Mouse (Mus musculus) embryonic facial prominence, embryonic 10.5 days (tissue): ENCODE results near the gene Scgb1b20. TPM values are rescaled to one million over a fixed set of nuclear protein-coding genes. Genes with fewer than 3 reads are reported as not detected.
"Not testable (repeated sequence)": the region's sequence is repeated elsewhere in the genome, so short reads cannot be mapped to it uniquely, and the experiment has no call there.

Experiments used
- DNase-seq: peaks from one replicate; pipeline ENCODE4 v3.0.0-alpha.2; 2017; ENCODE audit warnings: low spot score
- H3K27ac ChIP-seq: fragments of 300-500 bp; sonication (generic); replicated peaks from 2 replicates; pipeline ENCODE4 v1.5.1; 2016; ENCODE audit warnings: mild to moderate bottlenecking
- H3K27me3 ChIP-seq: fragments of 300-500 bp; sonication (generic); replicated peaks from 2 replicates; pipeline ENCODE4 v1.6.1; 2016; ENCODE audit warnings: low read depth, mild to moderate bottlenecking; ENCODE audit not compliant: poor library complexity, severe bottlenecking
- H3K36me3 ChIP-seq: fragments of 300-500 bp; sonication (generic); replicated peaks from 2 replicates; pipeline ENCODE4 v1.6.1; 2016; ENCODE audit warnings: mild to moderate bottlenecking, moderate library complexity
- H3K4me1 ChIP-seq: fragments of 300-500 bp; sonication (generic); 2 replicates; pipeline ENCODE4 v1.6.1; 2016
- H3K4me3 ChIP-seq: fragments of 300-500 bp; sonication (generic); 2 replicates; pipeline ENCODE4 v1.5.1; 2016; ENCODE audit warnings: mild to moderate bottlenecking, moderate library complexity
- H3K9me3 ChIP-seq: fragments of 300-500 bp; sonication (generic); 2 replicates; pipeline ENCODE4 v1.6.1; 2016; ENCODE audit warnings: mild to moderate bottlenecking
- WGBS: fragments of 180-500 bp; shearing (Covaris S2); methylation state at CpG from one replicate; pipeline ENCODE4 v1.1.7; 2016; 5-methylcytosine and 5-hydroxymethylcytosine counted together
- polyA plus RNA-seq: library from polyadenylated mRNA; unstranded; fragments of >200 nt; fragmentation: Nextera tagmentation; extraction: Ambion mirVana; gene quantifications from 2 replicates; pipeline ENCODE4 v1.2.1, GENCODE M21; 2016

The Scgb1b20 gene
- not detected in 2 replicates for polyA plus RNA-seq

DNA sequence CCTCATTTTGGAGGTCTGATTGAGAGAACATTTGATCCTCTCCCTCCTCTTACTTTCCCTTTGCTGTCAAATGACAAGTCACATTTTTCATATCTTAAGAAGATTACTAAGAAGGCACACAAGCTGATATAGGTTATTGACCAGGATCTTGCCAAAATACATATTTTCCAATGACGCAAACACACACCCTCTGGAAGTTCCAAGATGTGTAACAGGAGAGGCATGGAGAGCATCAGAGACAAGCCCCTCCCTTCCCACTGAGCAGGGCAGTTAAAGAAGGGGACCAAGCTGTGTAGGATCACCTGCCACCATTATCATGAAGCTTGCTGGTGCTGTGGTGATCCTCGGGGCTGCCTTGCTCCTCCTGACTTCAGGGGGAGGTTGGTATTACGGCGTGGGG lies at the start of gene Scgb1b20:
Scgb1b20 (plus strand) TSS at position 301 of the 400 bp plus-strand sequence.
- not testable (repeated sequence) for H3K4me1 ChIP-seq, DNase-seq, H3K27ac ChIP-seq, H3K36me3 ChIP-seq, H3K27me3 ChIP-seq, H3K4me3 ChIP-seq
- 88% methylated on average over 4 of the region's 4 CpGs for WGBS
- H3K9me3 ChIP-seq, result peaks cover 27% of the 10 kb centered on the region

DNA sequence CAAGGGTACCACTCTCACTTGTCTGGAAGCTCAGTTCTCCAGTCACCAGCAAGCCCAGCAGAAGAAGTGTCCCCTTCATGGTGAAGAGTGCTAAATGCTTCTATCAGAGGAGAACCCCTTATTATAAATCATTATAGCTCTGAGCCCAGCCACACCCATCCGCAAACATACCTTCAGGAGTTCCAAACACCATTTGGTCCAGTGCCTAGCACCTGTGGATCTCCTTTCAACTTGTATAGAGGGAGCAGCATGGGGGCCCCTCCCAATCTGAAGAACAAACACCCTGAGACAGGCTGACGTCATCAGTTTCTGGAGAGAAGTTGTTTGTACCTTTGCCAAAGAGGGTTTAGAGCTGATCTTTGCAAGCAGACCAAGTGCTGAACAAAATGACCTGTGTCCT lies 6.8 kb upstream of the Scgb1b20 start, which contains the start of gene Scgb2b20:
Scgb2b20 (minus strand) TSS at position 101 of the 400 bp plus-strand sequence.
- peaks cover 24% of the 10 kb centered on the region; the same call in 1 of the 2 replicates for H3K9me3 ChIP-seq
- H3K4me1 ChIP-seq, DNase-seq, H3K27ac ChIP-seq, H3K4me3 ChIP-seq, H3K36me3 ChIP-seq, H3K27me3 ChIP-seq: not testable (repeated sequence)
- WGBS, result 81% methylated on average over 2 of the region's 2 CpGs

DNA sequence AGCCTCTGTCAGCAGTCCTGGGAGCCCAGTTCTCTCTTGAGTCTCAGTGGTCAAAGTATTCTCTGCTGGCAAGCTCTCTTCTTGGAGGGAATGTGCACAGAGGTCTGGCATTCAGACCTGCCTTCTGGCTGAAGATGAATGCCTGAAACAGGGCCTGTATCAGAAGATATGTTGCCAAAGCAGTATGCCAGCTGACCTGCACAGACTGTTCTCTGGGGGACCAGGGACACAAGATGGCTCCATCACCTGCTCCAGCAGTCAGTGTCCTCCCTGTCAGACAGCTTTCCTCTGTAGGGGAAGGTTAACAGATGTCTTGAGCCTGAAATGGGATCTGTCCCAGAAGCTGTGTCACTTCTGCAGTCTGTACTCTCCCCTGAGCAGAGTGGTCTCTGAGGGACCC lies 26.7 kb downstream of the Scgb1b20 start:
- H3K9me3 ChIP-seq, result peaks cover 45% of the 10 kb centered on the region

DNA sequence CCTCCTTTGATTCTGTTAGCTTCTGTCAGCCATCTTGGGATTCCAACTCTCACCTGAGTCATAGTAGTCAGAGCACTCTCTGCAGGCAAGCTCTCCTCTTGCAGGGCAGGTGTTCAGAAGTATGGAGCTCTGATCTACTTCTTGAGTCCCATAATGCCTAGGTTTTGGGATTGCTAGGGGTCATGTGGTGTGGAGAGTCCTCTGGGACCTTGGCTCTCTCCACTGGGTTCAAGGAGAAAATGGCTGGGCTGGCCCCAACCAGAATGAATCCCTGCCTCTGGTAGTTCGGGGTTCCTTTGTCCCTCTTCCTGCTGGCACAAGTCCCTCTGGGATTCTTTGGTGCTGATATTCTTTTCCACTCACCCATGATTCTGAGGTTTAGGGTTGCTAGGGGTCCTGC lies 28.6 kb downstream of the Scgb1b20 start:
- Histone ChIP-seq H3K27ac (no peak overlapping the region), H3K27me3 (no peaks in the 10 kb centered on the region), H3K36me3 (no peaks in the 10 kb centered on the region), H3K4me3 (no peak overlapping the region), H3K4me1 (no peaks in the 10 kb centered on the region), H3K9me3 (peaks cover 45% of the 10 kb centered on the region)
- WGBS, result 89% methylated on average over 1 of the region's 1 CpGs
- DNase-seq, result no peak

More for the DNA sequence above, 26.7 kb downstream of the Scgb1b20 start:
- not testable (repeated sequence) for H3K27ac ChIP-seq, H3K4me3 ChIP-seq, H3K27me3 ChIP-seq, H3K4me1 ChIP-seq, DNase-seq, H3K36me3 ChIP-seq

DNA sequence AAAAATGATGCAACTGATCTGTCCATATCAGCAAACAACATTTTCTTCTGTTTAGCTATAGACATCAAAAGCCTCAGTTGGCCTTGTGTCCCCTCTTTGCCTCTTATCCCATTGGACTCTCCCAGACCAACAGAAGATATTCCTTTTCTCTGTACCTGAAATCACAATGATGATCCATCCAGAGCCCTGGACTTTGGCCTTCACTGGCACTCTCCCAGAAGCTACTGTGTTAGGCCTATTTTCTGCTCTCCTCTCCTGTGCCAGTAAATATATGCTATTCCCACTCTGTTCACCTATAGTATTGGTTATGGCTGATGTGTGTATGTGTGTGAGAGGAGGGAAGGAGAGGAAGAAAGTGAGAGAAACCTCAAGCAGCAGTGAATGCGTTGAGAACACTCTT lies 36.6 kb downstream of the Scgb1b20 start:
- H3K36me3 ChIP-seq, H3K4me3 ChIP-seq, H3K27me3 ChIP-seq, H3K4me1 ChIP-seq, H3K27ac ChIP-seq, DNase-seq: not testable (repeated sequence)
- WGBS, result 51% methylated on average over 1 of the region's 1 CpGs
- H3K9me3 ChIP-seq, result peaks cover 27% of the 10 kb centered on the region; the same call in 1 of the 2 replicates

Other genes starting within 250 kb of the Scgb1b20 start
- not detected in 2 replicates for gene Scgb2b18, start 199.4 kb upstream of the Scgb1b20 start, polyA plus RNA-seq
- gene Scgb1b18, start 187.7 kb upstream of the Scgb1b20 start, polyA plus RNA-seq, result not detected in 2 replicates
- not detected in 2 replicates for gene Scgb2b19, start 92.9 kb upstream of the Scgb1b20 start, polyA plus RNA-seq
- not detected in 2 replicates for gene Scgb1b19, start 85.9 kb upstream of the Scgb1b20 start, polyA plus RNA-seq
- gene Scgb2b20, start 6.9 kb upstream of the Scgb1b20 start, polyA plus RNA-seq, result not detected in 2 replicates
- not detected in 2 replicates for gene Scgb2b21, start 147.2 kb downstream of the Scgb1b20 start, polyA plus RNA-seq